Mouse (Mus musculus) testis, adult 2 months (tissue): ENCODE data around the gene Slc24a3.

Experiments
- CTCF ChIP-seq: fragments of 200-500 bp; IDR thresholded peaks from 2 replicates; pipeline ENCODE4 v1.5.1; 2012; ENCODE audit warnings: low read depth, mild to moderate bottlenecking, inconsistent platforms, low read length, moderate library complexity; ENCODE audit not compliant: control insufficient read depth, insufficient read depth, insufficient replicate concordance
- POLR2A ChIP-seq: fragments of 200-500 bp; IDR thresholded peaks from 2 replicates; pipeline ENCODE4 v1.6.1; 2012; ENCODE audit warnings: low read depth, mild to moderate bottlenecking, inconsistent platforms, low read length, moderate library complexity; ENCODE audit not compliant: control insufficient read depth

DNA sequence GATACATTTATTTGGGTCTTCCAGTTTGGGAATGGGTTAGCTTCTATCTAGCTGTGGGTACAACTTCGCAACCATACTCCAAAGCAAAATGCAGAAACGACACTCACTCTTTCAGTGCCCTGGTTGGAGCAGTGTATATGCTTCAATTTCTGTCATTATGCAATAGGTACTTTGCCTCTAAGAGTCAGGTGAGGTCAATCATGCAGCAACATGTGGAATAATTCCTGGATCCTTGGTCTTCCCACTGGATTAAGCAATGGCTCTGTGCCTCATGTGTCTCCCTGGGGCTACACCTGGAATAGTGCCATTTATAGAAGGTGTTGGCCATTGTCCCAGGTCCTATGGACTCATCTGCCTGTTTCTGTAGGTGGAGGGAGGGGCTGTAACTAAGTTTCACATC lies 49.9 kb downstream of the Slc24a3 start:
- no peak for TF ChIP-seq CTCF
- no peak for TF ChIP-seq POLR2A
